Mouse (Mus musculus): ENCODE data around the gene Gm28041.
"Not testable (repeated sequence)": the region's sequence is repeated elsewhere in the genome, so short reads cannot be mapped to it uniquely, and the experiment has no call there.

Gene Gm28041

DNA sequence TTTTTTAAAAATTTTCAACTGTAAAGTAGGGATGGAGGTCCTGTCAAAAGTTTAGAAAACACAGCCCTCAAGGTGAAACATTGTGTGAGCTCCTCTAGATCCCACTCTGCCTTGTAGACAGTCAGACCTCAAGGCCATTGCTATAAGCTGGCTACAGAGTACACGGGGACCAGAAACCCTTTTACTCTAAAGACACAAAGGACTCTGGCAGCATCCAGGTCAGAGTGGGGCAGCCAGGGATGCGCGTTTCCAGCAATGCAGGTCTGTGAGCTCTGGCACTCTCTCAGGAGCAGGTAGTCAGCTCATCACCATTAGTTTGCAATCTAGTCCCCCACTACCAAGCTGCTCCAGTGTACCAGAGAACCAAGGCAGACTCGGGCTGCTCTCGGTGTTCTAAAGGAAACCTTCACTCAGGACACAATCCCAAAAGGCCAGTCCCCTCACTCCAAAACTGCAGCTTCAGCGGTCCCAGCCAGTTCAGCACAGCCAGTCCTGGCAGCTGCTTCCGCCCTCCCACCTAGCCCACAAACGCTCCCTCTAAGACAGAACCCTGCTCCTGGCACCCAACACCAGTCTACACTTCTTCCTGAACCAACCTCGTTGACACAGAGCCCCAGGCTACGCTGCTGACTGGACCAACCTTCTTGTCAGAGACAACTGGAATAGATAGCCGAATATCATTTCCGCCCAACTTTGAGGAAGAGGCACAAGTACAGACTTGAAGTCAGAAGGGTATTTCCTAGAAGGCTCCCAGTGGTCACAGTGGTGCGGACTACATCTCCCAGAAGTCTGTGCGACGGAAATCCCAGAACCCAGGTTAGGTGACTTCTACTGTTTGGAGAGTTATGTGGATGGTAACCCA, at the start of gene Gm28041, which contains the start of gene Zfp456:
Gene Gm28041 (minus strand): TSS at position 684 of the 862 bp plus-strand sequence.
Gene Zfp456 (minus strand): TSS at position 761 of the 862 bp plus-strand sequence.
- peak; percentile 73 for DNase-seq (ENCODE audit: low spot score)

DNA sequence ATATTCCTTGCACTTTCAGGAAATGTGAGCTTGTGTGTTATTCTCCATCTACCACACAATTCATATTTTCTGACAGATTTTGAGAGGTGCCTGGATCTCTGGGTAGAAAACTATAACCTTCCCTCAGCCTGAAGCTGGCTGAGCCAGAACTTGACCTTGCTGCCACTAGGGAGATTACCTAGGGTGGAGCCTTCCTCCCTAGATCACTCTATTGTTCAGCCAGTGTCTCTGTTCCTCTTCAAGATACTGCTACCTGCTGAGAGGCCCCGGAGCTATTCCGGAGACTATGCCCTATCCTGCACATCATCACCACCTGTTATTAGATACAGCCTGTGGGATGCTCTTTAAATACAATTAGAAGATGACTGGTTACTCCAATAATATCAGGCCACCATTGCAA, 47.0 kb upstream of the Gm28041 start:
- not testable (repeated sequence) for DNase-seq (ENCODE audit: low spot score)

DNA sequence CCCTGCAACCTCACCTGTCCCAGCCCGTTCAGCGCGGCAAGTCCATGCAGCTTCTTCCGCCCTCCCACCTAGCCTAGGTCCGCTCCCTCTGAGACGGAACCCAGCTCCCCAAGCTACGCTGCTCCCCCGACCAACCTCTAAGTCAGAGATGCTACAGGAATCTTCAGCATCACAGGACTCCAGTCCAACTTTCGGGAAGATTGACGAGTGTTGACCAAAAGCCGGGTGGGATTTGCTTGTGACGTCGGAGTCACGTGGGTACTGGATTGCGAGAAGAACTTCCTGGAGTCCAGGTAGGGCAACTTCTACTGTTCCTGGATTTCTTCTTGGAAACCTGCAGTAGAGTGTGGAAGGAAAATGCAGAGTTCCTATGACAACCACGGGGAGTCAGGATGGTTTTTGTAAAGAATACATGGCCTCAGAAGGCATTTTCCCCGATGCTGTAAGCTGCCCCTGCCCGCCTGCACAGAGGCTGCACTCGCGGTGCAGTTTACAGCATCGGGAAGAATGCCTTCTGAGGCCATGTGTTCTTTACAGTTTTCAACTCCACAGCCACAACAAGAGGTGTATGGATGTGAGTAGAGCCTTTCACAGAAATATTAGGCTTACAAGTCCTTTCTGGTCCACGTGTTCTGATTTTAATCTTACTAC, 45.8 kb upstream of the Gm28041 start, which contains the start of gene Zfp459:
Gene Zfp459 (minus strand): TSS at position 212 of the 651 bp plus-strand sequence.
- peak; percentile 54 for DNase-seq (ENCODE audit: low spot score)

DNA sequence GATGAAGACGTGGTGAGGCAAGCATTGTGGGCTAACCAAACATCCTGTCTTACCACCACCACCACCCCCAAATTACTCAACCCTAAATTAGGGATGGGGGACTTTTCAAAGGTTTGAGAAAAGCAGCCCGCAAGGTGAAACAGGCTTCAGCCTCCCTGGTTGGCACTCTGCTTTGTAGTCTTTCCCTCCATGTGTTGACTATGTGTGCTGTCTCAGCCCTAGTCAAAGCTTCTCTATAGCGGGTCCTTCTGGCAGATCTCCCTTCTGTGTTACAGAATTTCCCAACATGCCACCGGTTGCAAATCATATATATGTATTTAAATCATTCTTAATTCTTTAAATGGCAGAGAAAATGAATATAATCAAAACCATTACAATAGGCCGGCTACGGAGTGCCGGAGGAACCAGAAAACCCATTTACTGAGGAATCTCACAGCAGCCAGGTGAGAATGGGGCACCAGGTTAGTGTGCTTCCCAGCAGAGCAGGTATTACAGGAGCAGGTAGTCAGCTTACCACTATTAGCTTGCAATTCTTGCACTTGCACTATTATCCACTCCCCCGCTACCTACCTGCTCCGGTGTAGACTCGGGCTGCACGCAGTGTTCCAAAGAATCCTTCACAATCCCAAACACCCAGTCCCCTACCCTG, 45.1 kb upstream of the Gm28041 start:
- DNase-seq (ENCODE audit: low spot score), result no peak

DNA sequence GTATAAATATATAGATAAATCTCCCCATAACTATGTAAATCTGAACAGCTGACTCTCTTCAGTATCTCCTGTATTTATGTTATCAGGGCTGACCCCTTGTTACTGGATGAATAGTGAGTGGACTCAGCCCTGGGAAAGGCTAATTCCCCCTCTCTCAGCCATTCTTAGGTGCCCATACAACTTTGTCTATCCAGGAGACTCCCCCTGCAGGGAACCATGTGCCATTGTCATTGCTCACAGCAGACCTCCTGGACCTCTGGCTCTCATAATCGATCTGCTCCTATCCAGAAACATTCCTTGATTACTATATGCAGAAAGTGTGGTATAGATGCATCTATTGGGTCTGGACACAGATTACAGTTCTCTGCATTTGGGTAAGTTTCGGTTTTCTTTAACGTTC, 41.3 kb upstream of the Gm28041 start:
- no peak for DNase-seq (ENCODE audit: low spot score)

DNA sequence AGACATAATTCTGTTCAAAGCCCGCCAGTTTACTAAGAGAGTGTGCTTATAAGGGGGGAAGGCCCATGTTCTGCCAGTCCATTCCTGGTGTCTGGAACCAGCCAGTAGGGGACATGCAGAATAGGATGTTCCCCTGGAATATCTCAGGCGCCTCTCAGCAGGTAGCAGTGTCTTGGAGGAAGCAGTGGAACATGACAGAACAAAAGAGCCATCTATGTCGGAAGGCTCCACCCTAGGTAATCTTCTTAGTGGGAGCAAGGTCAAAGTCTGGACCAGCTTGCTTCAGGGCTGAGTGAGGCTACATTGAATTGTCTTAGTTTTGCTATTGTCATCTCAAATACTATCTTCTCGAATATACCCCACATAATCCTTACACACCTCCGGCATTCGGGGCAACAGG, 40.2 kb upstream of the Gm28041 start:
- DNase-seq (ENCODE audit: low spot score), result no peak

DNA sequence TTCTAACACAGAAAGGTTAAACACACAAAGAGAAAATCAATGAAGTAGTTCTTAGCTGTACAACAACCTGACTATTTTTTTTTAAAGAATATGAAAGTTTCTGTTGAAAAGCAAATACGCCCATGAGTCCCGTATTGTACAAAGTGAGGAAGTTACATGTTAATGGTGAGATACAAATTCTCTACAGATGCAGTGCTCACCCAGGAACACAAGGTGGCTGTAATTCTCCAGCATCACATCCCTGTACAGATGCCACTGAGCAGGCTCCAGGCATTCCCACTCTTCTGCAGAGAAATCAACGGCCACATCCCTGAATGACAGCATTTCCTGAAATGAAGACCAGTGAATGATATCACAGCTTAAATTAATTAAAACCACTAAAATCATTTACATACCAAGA, 38.1 kb upstream of the Gm28041 start:
- DNase-seq (ENCODE audit: low spot score), result not testable (repeated sequence)

DNA sequence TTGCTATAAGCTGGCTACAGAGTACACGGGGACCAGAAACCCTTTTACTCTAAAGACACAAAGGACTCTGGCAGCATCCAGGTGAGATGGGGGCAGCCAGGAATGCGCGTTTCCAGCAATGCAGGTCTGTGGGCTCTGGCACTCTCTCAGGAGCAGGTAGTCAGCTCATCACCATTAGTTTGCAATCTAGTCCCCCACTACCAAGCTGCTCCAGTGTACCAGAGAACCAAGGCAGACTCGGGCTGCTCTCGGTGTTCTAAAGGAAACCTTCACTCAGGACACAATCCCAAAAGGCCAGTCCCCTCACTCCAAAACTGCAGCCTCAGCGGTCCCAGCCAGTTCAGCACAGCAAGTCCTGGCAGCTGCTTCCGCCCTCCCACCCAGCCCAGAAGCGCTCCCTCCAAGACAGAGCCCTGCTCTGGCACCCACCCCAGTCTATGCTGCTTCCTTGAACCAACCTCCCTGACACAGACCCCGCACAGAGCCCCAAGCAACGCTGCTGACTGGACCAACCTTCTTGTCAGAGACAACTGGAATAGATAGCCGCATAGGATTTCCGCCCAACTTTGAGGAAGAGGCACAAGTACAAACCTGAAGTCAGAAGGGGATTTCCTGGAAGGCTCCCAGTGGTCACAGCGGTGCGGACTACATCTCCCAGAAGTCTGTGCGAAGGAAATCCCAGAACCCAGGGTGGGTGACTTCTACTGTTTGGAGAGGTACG, 23.8 kb upstream of the Gm28041 start, which contains the start of gene Zfp429:
Gene Zfp429 (minus strand): TSS at position 637 of the 721 bp plus-strand sequence.
- DNase-seq (ENCODE audit: low spot score), result peak; percentile 70

DNA sequence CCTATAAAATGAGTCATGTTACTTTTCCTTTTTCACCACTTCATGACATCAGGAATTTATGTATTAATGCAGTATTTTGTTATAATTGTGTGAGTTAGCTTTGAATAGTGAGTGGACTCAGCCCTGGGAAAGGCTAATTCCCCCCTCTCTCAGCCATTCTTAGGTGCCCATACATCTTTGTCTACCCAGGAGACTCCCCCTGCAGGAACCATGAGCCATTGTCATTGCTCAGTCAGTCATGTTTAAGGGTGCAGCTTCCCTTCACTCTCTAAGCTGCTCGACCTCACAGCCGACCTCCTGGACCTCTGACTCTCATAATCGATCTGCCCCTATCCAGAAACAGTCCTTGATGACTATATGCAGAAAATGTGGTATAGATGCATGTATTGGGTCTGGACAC, 722 bp upstream of the Gm28041 start:
- not testable (repeated sequence) for DNase-seq (ENCODE audit: low spot score)

DNA sequence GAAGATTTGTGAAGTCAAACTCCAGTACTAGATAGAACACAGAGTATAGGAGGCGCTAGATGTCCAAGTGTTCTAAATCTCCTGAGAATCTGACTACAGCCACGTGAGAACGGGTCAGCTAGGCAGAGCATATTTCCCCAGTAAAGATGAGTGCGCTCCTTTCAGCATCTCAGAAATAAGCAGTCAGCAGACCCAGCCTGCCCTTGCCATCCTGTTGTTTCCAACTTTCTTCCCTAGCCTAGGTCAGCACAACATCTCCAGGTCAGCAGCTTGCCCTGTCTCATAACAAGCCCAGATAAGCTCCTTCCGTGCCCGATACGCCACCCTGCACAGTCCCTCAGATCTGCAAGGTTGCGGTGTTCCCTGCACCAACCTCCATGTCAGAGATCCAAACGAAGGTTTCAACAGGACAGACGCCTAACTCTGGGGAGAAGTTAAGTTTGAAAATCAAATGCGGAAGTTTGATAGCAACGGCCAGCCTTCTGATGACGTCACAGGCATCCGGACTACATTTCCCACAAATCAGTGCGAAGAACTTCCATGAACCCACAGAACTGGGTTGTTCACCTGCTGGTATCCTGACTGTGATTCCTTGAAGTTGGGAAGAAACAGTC, 15.3 kb downstream of the Gm28041 start, which contains the start of the genes Gm28044 and Zfp953:
Gene Gm28044 (minus strand): TSS at position 406 of the 614 bp plus-strand sequence.
Gene Zfp953 (minus strand): TSS at position 475 of the 614 bp plus-strand sequence.
- peak; percentile 92 for DNase-seq (ENCODE audit: low spot score)

DNA sequence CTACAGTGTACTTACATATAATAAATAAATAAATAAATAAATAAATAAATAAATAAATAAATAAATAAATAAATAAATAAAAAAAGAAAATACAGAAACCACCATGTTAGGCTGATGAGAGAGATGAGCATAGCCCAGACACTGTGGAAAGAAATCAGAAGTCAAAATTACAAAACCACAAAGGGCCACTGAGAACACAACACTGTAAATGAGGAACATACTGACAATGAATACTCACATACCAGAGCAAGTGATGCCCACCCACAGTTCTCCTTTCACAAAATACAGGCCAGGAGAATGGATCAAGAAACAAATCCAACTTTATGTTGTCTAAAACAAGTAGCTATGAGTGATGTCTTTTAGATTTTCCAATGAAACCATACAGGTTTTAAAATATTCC, 23.7 kb downstream of the Gm28041 start:
- DNase-seq (ENCODE audit: low spot score), result no peak

DNA sequence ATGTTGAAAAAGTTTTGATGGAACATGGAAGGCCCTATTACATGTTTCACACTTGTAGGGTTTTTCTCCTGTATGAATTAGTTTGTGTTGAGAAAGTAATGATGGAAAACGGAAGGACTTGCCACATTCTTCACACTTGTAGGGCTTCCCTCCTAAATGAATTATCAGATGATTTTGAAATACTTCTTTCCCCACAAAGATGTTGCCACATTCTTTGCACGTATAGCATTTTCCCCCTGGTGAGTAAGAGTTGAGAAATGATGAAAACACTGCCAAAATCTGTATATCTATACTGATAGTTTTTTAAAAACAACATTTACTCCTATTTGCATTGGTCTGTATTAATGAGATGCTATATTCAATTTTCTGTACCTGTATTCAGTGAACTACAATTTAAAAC, 32.1 kb downstream of the Gm28041 start:
- no peak for DNase-seq (ENCODE audit: low spot score)

DNA sequence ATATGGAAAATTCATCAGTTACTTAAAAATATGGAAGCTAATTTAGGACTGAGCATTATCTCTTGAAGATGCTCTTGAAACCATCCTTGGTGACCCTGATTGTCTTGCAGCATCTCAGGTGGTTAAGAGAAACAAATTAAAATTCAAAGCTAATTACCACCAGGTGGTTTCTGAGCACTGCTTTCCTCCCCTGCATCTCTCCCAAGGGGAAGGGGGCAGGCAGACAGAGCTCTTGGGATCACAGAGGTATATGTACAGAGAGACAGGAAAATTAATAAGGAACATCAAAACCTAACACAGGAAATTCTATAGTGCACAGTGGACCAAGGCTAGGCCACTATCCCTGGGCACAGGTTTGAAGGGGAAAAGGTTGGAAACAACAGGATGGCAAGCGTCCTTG, 42.7 kb downstream of the Gm28041 start:
- no peak for DNase-seq (ENCODE audit: low spot score)

DNA sequence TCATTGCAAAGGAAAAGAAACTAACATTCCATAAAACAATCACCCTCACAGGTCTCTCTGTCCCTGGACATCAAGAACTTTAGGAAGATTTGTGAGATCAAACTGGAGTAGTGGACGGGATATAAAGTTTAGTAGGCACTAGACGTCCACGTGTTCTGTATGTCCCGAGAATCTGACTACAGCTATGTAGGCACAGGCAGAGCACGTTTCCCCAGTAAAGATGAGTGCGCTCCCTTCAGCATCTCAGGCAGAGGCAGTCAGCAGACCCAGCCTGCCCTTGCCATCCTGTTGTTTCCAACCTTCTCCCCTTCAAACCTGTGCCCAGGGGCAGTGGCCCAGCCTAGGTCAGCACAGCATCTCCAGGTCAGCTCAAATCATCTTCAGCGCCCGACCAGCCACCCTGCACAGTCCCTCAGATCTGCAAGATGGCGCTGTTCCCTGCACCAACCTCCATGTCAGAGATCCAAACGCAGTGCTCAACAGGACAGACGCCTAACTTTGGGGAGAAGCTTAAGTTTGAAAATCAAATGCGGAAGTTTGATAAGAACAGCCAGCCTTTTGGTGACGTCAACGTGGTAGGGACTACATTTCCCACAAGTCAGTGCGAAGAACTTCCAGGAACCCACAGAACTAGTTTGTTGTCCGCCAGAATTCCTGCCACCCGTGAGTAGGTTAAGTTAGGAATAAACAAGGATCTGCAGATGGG, 43.4 kb downstream of the Gm28041 start, which contains the start of gene Zfp595:
Gene Zfp595 (minus strand): TSS at position 552 of the 706 bp plus-strand sequence.
- DNase-seq (ENCODE audit: low spot score), result peak; percentile 85

DNA sequence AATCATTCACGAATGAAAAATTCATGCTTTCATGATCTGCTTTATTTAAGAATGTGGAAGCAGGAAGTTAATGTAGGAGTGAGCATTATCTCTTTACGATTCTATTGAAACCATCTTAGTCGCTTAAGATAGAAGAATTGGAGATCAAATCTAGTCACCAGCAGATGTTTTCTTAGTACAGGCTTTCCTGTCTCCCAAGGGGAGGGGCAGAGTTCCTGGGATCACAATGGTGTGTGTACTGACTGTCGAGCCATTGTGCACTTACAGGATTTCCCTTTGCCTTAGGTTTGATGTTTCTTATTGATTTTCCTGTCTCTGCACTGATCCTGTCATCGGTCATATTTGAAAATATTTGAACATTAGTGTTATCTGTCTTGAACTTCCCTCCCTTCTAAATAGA, 68.8 kb downstream of the Gm28041 start:
- DNase-seq (ENCODE audit: low spot score), result no peak

DNA sequence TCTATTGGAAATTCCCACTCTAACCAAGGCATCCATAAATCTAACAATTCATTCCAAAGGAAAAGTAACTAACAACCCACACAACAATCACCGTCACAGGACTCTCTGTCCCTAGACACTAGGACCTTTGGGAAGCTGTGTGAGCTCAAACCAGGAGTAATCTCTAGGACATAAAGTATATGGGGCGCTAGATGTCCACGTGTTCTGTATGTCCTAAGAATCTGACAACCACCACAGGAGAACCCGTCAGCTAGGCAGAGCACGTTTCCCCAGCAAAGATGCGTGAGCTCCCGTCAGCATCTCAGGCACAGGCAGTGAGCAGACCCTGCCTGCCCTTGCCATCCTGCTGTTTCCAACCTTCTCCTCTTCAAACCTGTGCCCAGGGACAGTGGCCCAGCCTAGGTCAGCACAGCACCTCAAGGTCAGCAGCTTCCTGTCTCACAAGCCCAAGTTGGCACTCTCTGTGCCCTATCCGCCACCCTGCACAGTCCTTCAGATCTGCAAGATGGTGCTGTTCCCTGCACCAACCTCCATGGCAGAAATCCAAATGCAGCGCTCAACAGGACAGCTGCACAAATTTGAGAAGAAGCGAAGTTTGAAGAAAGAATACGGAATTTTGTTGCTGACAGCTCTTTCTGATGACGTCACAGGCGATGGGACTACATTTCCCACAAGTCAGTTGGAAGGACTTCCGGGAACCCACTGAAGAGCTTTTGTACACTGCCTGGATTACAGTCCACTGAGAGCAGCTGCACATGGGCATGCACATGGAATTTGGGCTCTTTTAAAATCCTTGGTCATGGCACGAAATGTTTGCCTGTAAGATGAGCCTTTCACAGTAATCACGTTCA, 69.5 kb downstream of the Gm28041 start, which contains the start of gene Zfp457:
Gene Zfp457 (minus strand): TSS at position 664 of the 851 bp plus-strand sequence.
- peak; percentile 87 for DNase-seq (ENCODE audit: low spot score)
